Mouse (Mus musculus) liver, adult (tissue): ENCODE measurements around the gene Scamp5.
A peak's percentile ranks its signal among the peaks of the same experiment; 100 is the strongest.

ENCODE experiments used
- GATA4 ChIP-seq: IDR thresholded peaks from 2 replicates; pipeline ENCODE4 v1.6.1; 2014; ENCODE audit warnings: mild to moderate bottlenecking, low read length; ENCODE audit not compliant: insufficient replicate concordance

Scamp5 gene

DNA sequence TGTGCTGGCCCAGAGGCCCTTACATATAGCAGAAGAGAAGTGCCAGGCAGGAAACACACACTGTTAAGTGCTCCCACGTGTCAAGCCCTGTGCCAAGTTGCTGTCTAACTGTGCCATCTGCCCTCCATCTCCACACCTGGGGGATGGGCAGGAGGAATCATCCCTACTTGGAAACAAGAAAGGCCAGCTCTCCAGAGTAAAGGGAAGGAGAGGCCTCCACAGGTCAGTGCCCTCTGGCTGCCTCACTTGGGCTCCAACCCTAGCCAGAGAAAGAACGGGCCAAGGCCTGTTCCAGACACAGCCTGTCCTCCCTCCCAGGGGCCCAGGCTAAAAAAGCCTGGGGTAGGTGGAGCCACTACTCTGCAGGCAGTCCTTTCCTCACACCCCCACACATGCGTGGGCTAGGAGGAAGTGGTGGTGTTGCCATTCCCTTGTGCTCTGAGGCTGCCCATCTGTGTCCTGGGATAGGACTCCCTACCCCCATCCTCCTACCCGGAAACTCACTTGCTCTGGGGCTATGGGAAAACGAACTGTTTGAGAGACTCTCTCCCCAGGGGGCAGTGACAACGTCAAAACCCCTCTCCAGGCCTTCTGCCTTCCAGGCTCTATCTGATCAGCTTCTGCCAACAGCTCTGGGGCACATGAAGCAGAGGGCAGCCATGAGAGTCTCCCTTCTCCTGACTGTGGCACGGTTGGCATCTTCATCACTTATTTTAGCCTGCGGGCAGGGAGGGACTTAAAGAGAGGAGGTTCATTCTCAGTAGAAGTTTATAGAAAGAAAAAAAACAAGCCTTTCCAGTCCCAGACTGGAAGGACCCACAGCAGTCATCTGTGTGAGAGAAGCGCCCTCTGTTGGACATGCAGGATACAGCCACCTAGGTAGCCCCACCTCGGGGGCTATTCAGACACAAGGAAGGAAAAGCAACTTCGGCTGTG is 34.5 kb downstream of the Scamp5 start:
- TF ChIP-seq GATA4 = no peak

DNA sequence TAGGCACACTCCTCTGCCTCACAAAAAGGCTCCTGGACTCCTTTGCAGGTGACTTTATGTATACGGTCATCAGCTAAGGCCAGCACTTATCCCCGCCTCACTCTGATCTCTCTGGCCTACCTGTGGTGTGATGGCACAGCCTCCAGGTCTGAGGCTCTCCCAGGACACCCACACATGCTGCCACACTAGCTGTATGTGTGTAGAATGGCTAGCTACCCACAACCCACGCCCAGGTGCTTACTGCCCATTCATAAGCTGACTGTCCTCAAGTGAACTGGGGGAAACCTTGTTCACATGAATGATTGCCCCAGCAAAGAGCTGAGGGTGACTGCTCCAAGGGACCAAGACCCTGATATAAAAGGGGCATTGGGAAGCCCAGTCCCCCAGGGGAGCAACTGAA is 35.4 kb downstream of the Scamp5 start:
- no peak for TF ChIP-seq GATA4

DNA sequence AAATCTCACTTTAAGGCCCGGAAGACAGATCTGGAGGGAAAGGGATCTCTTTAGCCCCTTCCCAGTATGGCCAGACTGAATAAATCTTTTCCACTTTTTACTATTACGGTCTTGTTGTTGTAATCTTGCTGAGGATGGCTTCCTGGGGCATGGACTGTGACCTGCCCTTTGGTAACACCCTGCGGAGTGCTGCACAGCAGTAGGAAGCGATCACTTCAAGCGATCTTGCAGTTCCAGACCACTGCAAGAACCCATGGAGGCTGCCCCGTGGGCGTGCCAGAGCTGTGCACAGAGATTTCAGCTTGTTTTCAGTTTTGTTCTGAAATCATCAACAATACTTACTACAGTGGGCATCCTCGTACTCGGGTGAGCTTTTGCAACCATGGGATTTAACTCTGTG is 36.7 kb downstream of the Scamp5 start:
- no peak for TF ChIP-seq GATA4

DNA sequence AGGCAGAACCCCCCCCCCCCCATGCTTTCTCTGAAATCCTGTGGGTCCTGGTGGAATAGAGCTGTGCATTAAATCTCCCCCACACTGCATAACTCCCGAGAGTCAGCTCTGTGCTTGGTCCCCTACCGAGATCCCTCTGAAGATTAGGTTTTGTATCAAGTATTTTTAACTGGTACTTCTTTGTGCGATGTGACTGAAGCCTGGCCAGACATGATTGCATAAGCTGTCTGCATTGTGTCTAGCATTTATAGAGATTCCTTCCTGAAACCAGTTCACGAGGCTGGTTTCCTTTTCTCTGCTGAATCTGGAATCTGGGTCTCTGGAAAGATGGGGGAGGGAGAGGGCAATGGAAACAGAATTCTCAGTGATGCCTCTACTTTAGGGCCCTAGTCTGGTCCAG is 39.5 kb downstream of the Scamp5 start:
- TF ChIP-seq GATA4 = no peak

DNA sequence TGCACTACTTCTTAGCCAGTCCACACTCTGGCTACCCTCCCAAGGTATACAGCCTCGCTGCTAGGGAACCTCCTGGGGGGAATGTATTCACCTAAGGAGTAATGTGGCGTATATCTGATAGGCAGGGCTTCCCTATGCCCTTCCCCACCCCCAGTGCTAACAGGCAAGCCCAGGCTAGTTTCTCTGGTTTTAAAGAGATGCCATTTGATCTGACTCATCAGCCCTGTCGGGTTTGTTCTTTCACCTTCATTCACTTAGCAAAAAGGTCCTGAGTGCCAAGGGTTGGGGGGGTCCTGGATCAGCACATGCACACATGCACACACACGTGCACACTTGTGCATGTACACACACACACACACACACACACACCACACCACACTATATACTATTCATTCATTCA is 39.9 kb downstream of the Scamp5 start:
- TF ChIP-seq GATA4 = no peak

DNA sequence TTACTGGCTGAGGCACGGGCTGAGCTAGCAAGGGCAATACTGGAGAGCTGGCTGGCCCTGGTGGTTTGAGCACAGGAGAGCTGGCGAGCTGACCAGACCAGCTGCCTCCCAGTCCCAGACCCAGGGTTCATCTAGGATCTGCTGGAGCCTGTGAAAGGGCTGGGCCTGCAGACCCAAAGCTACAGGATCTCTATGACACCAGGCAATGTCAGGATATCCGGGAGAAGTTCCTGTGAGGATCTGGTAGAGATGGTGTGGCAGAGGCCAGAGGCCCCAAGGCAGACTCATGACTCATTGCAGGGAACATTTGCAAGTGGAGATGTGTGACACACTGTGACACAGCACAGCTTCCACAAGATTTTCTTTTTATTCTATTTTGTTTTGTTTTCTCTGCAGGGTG is 42.7 kb downstream of the Scamp5 start:
- no peak for TF ChIP-seq GATA4

DNA sequence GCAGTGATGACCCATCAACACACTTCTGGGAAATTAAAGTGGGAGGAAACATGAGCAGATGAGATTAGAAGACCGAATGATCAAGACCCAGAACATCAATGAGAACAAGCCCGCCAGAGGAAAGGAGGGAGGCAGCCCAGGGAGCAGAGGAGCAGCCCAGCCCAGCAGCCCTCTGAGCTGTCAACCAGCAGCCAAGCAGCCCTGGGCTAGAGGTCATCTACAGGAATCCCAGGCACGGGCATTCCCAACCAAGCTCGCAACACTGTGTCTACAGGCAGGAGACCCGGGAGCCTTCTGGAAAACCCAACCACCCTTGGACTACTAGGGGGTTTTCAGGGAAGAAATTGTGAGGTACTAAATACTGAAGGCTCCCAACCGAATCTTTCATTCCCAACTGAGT is 43.8 kb downstream of the Scamp5 start:
- no peak for TF ChIP-seq GATA4

DNA sequence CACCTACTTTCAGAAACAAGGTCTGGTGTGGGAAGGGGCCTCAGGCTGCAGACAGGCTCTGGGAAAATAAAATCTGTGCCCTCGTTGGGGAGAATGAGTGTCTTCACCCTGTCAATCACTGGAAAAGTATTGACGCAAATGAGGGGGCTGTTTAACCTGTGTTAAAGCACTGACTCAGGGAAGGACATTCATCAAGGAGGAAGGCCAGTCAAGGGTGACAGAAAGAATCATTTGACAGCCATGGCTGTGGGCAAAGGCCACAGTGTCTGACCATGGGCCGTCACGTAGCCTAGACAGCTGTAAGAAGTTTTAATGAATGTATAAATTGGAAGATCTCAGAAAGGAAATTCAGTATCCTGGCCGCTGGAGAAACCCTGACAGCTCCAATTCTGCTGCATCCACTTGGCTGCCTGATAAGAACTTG is 46.2 kb downstream of the Scamp5 start:
- no peak for TF ChIP-seq GATA4

DNA sequence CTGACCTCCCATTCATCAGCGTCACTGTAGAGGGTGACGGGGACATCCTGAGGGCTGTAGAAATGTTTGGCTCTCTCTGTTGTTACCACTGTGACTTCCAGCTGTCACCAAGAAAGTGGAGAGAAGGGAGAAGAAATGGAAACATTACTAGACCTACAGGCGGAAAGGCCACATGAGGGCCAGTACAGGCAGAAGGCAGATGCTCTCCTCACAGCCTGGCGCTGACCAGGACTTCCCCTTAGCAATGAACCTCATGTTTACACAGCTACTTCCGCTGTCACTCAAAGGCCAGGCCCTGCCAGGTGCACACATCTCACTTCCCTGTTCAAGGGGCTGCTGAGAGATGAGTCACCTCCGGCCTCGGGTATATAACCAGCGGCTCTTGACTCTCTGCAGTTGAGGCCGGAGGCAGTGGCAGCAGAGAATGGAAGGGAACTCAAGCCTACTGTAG is 46.7 kb downstream of the Scamp5 start:
- no peak for TF ChIP-seq GATA4

DNA sequence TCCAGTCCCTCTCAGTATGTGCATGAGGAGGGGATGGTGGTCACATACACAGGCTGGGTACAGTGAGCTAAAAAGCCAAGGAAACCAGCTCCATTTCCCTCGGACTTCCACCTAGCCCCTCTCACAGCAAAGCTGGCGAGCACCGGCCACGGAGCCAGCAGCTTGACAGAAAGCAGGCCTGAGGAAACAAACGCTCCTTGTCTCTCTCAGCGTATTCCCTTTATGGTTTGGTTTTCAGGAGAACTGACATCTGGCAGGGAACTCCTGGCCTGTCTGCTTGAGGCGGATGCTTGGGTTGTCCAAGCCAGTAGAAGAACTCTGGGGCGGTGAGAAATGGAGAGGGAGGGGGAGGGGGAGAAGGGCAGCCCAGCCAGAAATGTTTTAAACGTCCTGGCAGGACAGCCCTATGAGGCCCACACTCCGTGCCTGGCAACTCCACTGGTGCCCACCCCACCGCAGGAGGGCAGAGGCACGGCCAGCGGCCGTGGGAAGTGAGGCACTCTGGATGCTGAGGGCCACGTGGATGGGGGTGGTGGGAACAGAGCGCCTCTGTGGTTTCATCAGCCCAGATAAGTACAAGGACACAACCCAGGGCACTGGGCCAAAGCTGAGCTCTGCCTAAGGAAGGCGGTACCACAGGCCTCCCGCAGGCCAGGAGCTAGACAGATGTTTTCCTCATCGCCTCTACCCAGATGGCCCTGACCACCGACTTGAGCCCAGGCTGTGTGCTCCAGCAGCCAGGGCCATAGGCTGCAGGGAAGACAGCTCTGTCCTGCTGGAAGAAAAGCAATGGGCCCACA is 47.3 kb downstream of the Scamp5 start:
- peak; percentile 80; the same call in 1 of the 2 replicates for TF ChIP-seq GATA4

DNA sequence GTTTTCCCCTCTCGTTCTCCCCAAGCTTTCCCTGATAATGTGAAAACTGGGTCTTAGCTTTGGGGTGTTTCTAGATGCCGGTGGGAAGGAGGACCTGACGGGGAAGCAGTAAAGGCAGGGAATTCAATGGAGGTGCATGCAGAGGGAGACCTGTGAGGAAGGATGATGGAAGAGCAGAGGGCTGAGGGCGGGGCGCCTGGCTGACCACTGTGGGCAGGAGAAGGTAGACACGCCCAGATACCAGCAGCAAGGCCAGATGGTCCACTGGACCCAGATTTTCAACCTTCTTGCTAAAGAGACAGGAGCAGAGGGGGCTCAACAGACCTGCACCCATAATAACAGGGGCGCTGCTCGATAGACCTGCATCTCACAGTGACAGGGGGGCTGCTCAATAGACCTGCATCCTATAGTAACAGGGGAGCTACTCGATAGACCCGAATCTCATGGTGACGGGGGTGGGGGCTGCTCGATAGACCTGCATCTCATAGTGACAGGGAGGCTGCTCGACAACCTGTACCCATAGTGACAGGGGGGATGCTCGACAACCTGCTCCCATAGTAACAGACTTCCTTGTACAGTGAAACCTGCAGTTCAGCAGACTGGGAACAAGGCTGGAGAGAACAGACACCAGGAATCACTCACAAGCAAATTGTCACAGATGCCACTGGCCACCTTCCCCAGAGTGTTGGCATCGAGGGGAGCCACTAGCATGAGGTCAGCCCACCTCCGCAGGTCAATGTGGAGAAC is 48.2 kb downstream of the Scamp5 start:
- TF ChIP-seq GATA4 = no peak

DNA sequence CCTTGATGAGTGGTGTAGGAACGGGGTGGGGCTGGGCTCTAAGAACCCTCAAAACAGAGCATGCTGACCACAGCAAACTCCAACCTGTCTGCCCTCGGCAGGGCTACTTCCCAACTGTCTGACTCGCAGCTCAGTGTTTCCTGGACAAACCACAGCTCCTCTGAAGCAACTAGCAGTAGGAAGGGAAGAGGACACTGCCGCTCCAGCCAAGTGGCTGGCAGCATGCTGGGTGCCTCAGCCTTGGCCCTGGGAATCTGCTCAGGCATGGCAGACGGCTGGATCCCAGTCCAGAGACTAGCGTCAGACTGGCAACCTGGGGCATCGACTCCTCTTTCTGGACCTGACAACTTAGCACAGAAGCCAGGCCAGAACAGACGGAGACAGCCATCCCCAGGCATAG is 50.5 kb downstream of the Scamp5 start:
- TF ChIP-seq GATA4 = no peak

DNA sequence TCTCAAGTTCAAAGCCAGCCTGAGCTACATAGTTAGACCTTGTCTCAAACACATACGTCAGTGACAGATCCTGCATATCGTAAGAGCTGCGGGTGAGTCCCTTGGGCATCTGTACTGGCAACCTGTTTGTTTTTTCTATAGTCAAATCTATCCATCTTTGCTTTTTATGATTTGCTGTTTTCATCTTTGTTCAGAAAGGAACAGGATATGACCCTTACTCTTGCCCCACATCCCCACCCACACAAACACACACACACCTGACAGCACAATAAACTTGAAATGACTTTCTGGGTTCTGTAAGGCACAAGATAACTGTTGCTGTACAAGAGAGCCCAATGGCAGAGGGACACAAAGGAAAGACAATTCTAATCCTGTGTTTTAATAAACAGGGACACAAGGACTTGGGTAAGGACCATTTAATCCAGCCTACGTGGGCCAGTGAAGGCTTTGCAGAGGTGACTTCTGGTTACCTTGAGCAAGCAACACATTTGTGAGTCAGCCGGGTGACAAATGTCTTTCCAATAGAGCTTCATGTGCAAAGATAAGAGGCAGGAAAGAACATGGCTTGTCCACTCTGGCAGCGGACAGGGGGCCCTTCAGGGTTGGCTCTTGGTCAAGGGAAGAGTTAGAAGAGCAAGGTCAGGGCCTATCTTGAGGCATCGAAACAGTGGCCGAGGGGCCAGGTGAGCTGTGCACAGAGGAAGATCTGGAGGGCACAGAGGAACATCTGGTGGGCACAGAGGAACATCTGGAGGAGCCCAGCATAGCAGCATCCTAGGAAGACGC is 60.5 kb downstream of the Scamp5 start:
- TF ChIP-seq GATA4 = no peak

DNA sequence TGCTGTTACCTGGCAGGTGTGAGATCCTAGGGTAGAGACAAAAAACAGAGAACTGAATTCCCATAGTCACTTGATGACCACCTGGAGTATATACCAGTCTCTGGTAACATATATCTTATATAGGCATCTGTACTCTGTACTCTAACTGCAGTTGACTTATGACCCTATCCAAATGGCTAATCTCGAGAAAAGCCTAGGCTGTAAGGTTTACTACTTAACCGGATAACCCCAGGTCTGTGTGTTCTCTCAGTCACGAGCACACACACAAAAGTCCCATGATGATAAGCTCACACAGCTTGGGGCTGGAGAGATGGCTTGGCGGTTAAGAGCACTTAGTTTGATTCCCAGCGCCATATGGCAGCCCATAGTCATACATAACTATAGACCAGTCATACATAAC is 61.5 kb downstream of the Scamp5 start:
- TF ChIP-seq GATA4 = no peak

DNA sequence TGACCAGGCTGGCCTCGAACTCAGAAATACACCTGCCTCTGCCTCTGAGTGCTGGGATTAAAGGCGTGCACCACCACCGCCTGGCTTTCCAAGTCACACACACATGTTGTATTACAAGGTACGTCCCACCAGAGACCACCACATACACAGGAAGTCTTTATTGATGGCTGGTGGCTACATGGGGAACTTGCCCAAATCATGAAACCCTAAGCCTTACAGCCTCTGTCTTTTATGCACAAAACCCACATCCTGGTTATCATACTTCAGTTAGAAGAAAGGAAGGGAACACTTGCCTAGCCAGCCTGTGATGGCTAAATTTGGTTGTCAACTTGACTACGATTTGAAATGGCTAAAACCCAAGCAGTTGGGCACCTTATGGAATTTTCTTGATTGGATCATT is 63.8 kb downstream of the Scamp5 start:
- TF ChIP-seq GATA4 = no peak
